Mouse (Mus musculus) CH12.LX (cell line): ENCODE data around the gene Eps8l2. TPM values are rescaled to one million over a fixed set of nuclear protein-coding genes. Genes with fewer than 3 reads are reported as not detected.
A peak's percentile ranks its signal among the peaks of the same experiment; 100 is the strongest.

Source experiments
- DNase-seq: peaks from one replicate; pipeline ENCODE4 v3.0.0-alpha.2; 2013; ENCODE audit errors: extremely low read depth
- H3K27ac ChIP-seq: 2 replicates; pipeline ENCODE4 v1.5.1; 2012; ENCODE audit warnings: low read depth, mild to moderate bottlenecking, control low read depth, moderate library complexity; ENCODE audit not compliant: insufficient read depth
- H3K27me3 ChIP-seq: replicated peaks from 2 replicates; pipeline ENCODE3; 2012; ENCODE audit warnings: inconsistent platforms
- H3K36me3 ChIP-seq, 2 experiments: replicated peaks in 1 of 2; 2 replicates each; pipeline versions ENCODE3 to v1.6.1; 2012; ENCODE audit warnings: inconsistent platforms in 1 of 2, low read length in 1 of 2, mild to moderate bottlenecking in 1 of 2, mixed read lengths in 1 of 2, moderate library complexity in 1 of 2; ENCODE audit not compliant: control insufficient read depth in 1 of 2, insufficient read depth in 1 of 2
- H3K4me1 ChIP-seq, 2 experiments: 2 replicates each; pipeline ENCODE4 v1.6.1; 2012; ENCODE audit warnings: inconsistent platforms in 1 of 2, moderate library complexity in 1 of 2; ENCODE audit not compliant: insufficient read depth in 2 of 2, control insufficient read depth in 1 of 2
- H3K4me2 ChIP-seq: 2 replicates; pipeline ENCODE4 v1.6.1; 2012; ENCODE audit warnings: low read depth, mild to moderate bottlenecking, control low read depth; ENCODE audit not compliant: poor library complexity, insufficient read depth, severe bottlenecking
- H3K4me3 ChIP-seq, 3 experiments: fragments of 150-350 bp in 1 of 3; sonication (generic) in 1 of 3; replicated peaks in 1 of 3; 2 replicates each; pipeline versions ENCODE3 to v1.5.1; 2011 to 2012; ENCODE audit warnings: low read depth in 2 of 3, low read length in 2 of 3, mild to moderate bottlenecking in 2 of 3, moderate library complexity in 2 of 3, control low read depth in 1 of 3, improper control_type of control experiment in 1 of 3, inconsistent platforms in 1 of 3, mixed read lengths in 1 of 3; ENCODE audit not compliant: poor library complexity in 1 of 3
- H3K79me2 ChIP-seq: replicated peaks from 2 replicates; pipeline ENCODE4 v1.6.1; 2012; ENCODE audit warnings: mild to moderate bottlenecking, moderate library complexity; ENCODE audit not compliant: control insufficient read depth, poor library complexity, insufficient read depth, severe bottlenecking; ENCODE audit errors: extremely low read depth
- H3K9ac ChIP-seq: 2 replicates; pipeline ENCODE4 v1.6.1; 2012; ENCODE audit warnings: low read depth, mild to moderate bottlenecking, control low read depth, moderate library complexity; ENCODE audit not compliant: insufficient read depth
- H3K9me3 ChIP-seq: replicated peaks from 2 replicates; pipeline ENCODE3; 2012; ENCODE audit warnings: low read length, inconsistent platforms, mixed read lengths
- CHD1 ChIP-seq: IDR thresholded peaks from 2 replicates; pipeline ENCODE4 v1.6.1; 2012; ENCODE audit warnings: low read depth, low read length, improper control_type of control experiment, inconsistent platforms
- CTCF ChIP-seq, 2 experiments: IDR thresholded peaks in 1 of 2; conservative IDR thresholded peaks in 1 of 2; 2 replicates each; pipeline ENCODE4 v1.5.1; 2011 to 2012; ENCODE audit warnings: low read depth in 2 of 2, low read length in 2 of 2, improper control_type of control experiment in 1 of 2, inconsistent platforms in 1 of 2, mild to moderate bottlenecking in 1 of 2, moderate library complexity in 1 of 2
- ELF1 ChIP-seq: IDR thresholded peaks from 2 replicates; pipeline ENCODE4 v1.6.1; 2014; ENCODE audit warnings: low read depth, mild to moderate bottlenecking, inconsistent platforms, low read length, improper control_type of control experiment
- EP300 ChIP-seq: IDR thresholded peaks from 2 replicates; pipeline ENCODE4 v1.6.1; 2011; ENCODE audit warnings: low read length, improper control_type of control experiment
- ETS1 ChIP-seq: conservative IDR thresholded peaks from 2 replicates; pipeline ENCODE4 v1.6.1; 2012; ENCODE audit warnings: low read depth, mild to moderate bottlenecking, inconsistent platforms, low read length, improper control_type of control experiment, moderate library complexity
- JUN ChIP-seq: IDR thresholded peaks from 2 replicates; pipeline ENCODE4 v1.6.1; 2011; ENCODE audit warnings: low read depth, mild to moderate bottlenecking, low read length, improper control_type of control experiment, moderate library complexity; ENCODE audit not compliant: insufficient read depth
- JUND ChIP-seq: conservative IDR thresholded peaks from 2 replicates; pipeline ENCODE4 v1.6.1; 2011; ENCODE audit warnings: low read depth, low read length, improper control_type of control experiment
- MAX ChIP-seq: IDR thresholded peaks from 2 replicates; pipeline ENCODE4 v1.6.1; 2011; ENCODE audit warnings: low read length, improper control_type of control experiment
- MXI1 ChIP-seq: IDR thresholded peaks from 2 replicates; pipeline ENCODE4 v1.6.1; 2011; ENCODE audit warnings: mild to moderate bottlenecking, low read depth, low read length, improper control_type of control experiment
- MYC ChIP-seq: IDR thresholded peaks from 2 replicates; pipeline ENCODE4 v1.6.1; 2011; ENCODE audit warnings: low read depth, mild to moderate bottlenecking, improper control_type of control experiment, low read length
- PAX5 ChIP-seq: IDR thresholded peaks from 2 replicates; pipeline ENCODE4 v1.6.1; 2012; ENCODE audit warnings: low read length, inconsistent platforms, mixed read lengths
- POLR2A ChIP-seq: IDR thresholded peaks from 2 replicates; pipeline ENCODE4 v1.6.1; 2011; ENCODE audit warnings: low read depth, mild to moderate bottlenecking, improper control_type of control experiment, low read length
- RAD21 ChIP-seq: IDR thresholded peaks from 2 replicates; pipeline ENCODE4 v1.6.1; 2011; ENCODE audit warnings: low read depth, mild to moderate bottlenecking, low read length, improper control_type of control experiment, moderate library complexity
- RCOR1 ChIP-seq: conservative IDR thresholded peaks from 2 replicates; pipeline ENCODE4 v1.6.1; 2012; ENCODE audit warnings: low read depth, mild to moderate bottlenecking, inconsistent platforms, low read length, improper control_type of control experiment
- SMC3 ChIP-seq: IDR thresholded peaks from 2 replicates; pipeline ENCODE4 v1.6.1; 2011; ENCODE audit warnings: low read depth, low read length, improper control_type of control experiment
- ZC3H11A ChIP-seq: IDR thresholded peaks from 2 replicates; pipeline ENCODE4 v1.6.1; 2012; ENCODE audit warnings: low read depth, mild to moderate bottlenecking, inconsistent platforms, low read length, improper control_type of control experiment
- ZNF384 ChIP-seq: IDR thresholded peaks from 2 replicates; pipeline ENCODE4 v1.6.1; 2012; ENCODE audit warnings: low read depth, low read length, improper control_type of control experiment, inconsistent platforms
- dilution Hi-C: fragments of 300-500 bp; cut with MboI; formaldehyde crosslinking; loops from 2 replicates; pipeline ENCODE4 v1.14.3; 2020; ENCODE audit warnings: low sequenced_read_pairs; ENCODE audit not compliant: extremely low pct_unique_long_range_greater_than_20kb, extremely low pct_ligation_motif_present
- in situ Hi-C: fragments of 300-500 bp; cut with MboI; formaldehyde crosslinking; loops from 3 replicates; pipeline ENCODE4 v1.14.3; 2019; ENCODE audit warnings: low sequenced_read_pairs, low pct_ligation_motif_present, low pct_unique_long_range_greater_than_20kb, mixed read lengths
- polyA plus RNA-seq: library from polyadenylated mRNA; unstranded; fragments of >175 nt; gene quantifications from 2 replicates; pipeline ENCODE4 v1.2.1, GENCODE M21; 2012; ENCODE audit warnings: low read depth; ENCODE audit not compliant: insufficient read length
- total RNA-seq, 2 experiments: library from RNA; depleted of rRNA; stranded (reverse); fragments of 300-350 nt in 1 of 2; fragments of >200 nt in 1 of 2; gene quantifications; 2 replicates each; pipeline ENCODE4 v1.2.3; 2012 to 2014

The Eps8l2 gene
- total and polyA plus RNA-seq, 3 experiments, result 0.51 to 1.1 TPM; not detected in 1

DNA sequence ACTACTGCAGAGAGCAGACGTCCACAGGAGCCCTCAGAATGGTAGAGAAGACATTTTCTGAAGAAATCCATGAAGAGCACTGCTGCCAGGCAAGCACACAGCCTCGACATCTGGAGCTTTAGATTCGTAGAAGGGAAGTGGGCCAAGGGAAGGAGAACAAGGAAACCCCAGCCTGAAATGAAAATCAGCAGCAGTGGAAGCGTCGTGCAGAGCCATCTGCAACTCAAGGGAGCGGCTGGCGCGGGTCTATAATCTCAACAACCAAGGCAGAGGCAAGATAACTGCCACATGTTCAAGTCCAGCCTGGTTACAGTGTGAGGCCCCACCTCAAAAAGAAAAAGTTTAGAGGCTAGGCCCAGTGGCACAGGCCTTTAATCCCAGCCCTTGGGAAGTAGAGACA is 23.6 kb upstream of the Eps8l2 start:
- Histone ChIP-seq H3K79me2 (no peaks in the 10 kb centered on the region), H3K27ac (no peak overlapping the region), H3K4me3 (no peak overlapping the region), H3K4me1 (peaks cover 0 to 3% of the 10 kb centered on the region in 2 experiments; a peak in 1 of 4 replicates), H3K27me3 (no peaks in the 10 kb centered on the region), H3K36me3 (peaks cover 59 to 91% of the 10 kb centered on the region in 2 experiments), H3K4me2 (no peak overlapping the region), H3K9ac (no peak overlapping the region), H3K9me3 (no peaks in the 10 kb centered on the region)
- dilution Hi-C loops (no loop called here), in situ Hi-C loops (loop anchor here (5.0 kb wide), 1 partner anchor 38 kb away; the partner anchor contains the start of genes Cdhr5 and Sct)
- no peak for TF ChIP-seq RCOR1
- no peak for DNase-seq

GRCm38 (mm10) chr7:141315974-141316373 is 22.7 kb upstream of the Eps8l2 start:
- in situ Hi-C loops (loop anchor here (5.0 kb wide), 1 partner anchor 39 kb away; the partner anchor contains the start of genes Cdhr5 and Sct), dilution Hi-C loops (no loop called here)
- H3K9ac ChIP-seq, result no peak overlapping the region
- TF ChIP-seq CHD1 (no peak), ETS1 (no peak), CTCF (conservative IDR thresholded peaks at IDR 0.05 in 1 of 2, IDR thresholded peaks at IDR 0.05 in 1 of 2; ENCODE audit: low read depth in 2 of 2, low read length in 2 of 2) (peak; percentile 68 to 75), ZC3H11A (0 out of 2 replicates have a peak, but pooled peaks have one; percentile 4), MXI1 (no peak), MYC (no peak), PAX5 (no peak), SMC3 (peak; percentile 87), ELF1 (no peak), EP300 (no peak), RAD21 (peak; percentile 57), MAX (no peak)
- H3K27me3 ChIP-seq, result no peaks in the 10 kb centered on the region
- peaks cover 59 to 91% of the 10 kb centered on the region in 2 experiments for H3K36me3 ChIP-seq
- peak; percentile 61 for DNase-seq
- no peak overlapping the region for H3K4me3 ChIP-seq
- H3K4me1 ChIP-seq, result peaks cover 0 to 3% of the 10 kb centered on the region in 2 experiments; a peak in 1 of 4 replicates
- H3K27ac ChIP-seq, result no peak overlapping the region
- H3K4me2 ChIP-seq, result no peak overlapping the region
- no peaks in the 10 kb centered on the region for H3K9me3 ChIP-seq
- H3K79me2 ChIP-seq, result no peaks in the 10 kb centered on the region

GRCm38 (mm10) chr7:141317619-141318132 is 21.0 kb upstream of the Eps8l2 start:
- Histone ChIP-seq H3K27me3 (no peaks in the 10 kb centered on the region), H3K79me2 (no peaks in the 10 kb centered on the region), H3K4me1 (peaks cover 0 to 3% of the 10 kb centered on the region in 2 experiments; a peak in 1 of 4 replicates), H3K4me2 (no peak overlapping the region), H3K9me3 (no peaks in the 10 kb centered on the region)
- in situ Hi-C loops (loop anchor here (5.0 kb wide), 1 partner anchor 40 kb away; the partner anchor contains the start of genes Cdhr5 and Sct), dilution Hi-C loops (no loop called here)
- DNase-seq, result no peak
- TF ChIP-seq JUN (no peak), CHD1 (peak; percentile 95), ZNF384 (peak; percentile 85), POLR2A (no peak), JUND (no peak)
- TF ChIP-seq, all 38 proteins: peak for 2
- Histone ChIP-seq H3K9ac (no peak overlapping the region), H3K4me3 (no peak overlapping the region), H3K36me3 (peaks cover 58 to 91% of the 10 kb centered on the region in 2 experiments), H3K27ac (no peak overlapping the region)
